Mouse (Mus musculus) ES-E14 (cell line): ENCODE measurements around the gene Tuba1a.

Experiments
- CHD2 ChIP-seq: IDR thresholded peaks from 2 replicates; pipeline ENCODE4 v1.6.1; 2014; ENCODE audit warnings: mild to moderate bottlenecking, low read depth, low read length, inconsistent platforms
- HCFC1 ChIP-seq: IDR thresholded peaks from 2 replicates; pipeline ENCODE4 v1.6.1; 2012; ENCODE audit warnings: low read length, inconsistent platforms, borderline replicate concordance; ENCODE audit not compliant: insufficient read depth
- MAFK ChIP-seq: IDR thresholded peaks from 2 replicates; pipeline ENCODE4 v1.6.1; 2014; ENCODE audit warnings: mild to moderate bottlenecking, low read depth, low read length, inconsistent platforms; ENCODE audit not compliant: insufficient read depth
- ZC3H11A ChIP-seq: IDR thresholded peaks from 2 replicates; pipeline ENCODE4 v1.6.1; 2012; ENCODE audit warnings: low read depth, mild to moderate bottlenecking, inconsistent platforms, low read length, borderline replicate concordance
- ZNF384 ChIP-seq: IDR thresholded peaks from 2 replicates; pipeline ENCODE4 v1.6.1; 2012; ENCODE audit warnings: low read depth, low read length, inconsistent platforms

GRCm38 (mm10) chr15:98904692-98905091 is 48.8 kb downstream of the Tuba1a start:
- TF ChIP-seq HCFC1 (no peak), MAFK (no peak), CHD2 (no peak), ZC3H11A (no peak), ZNF384 (no peak)
